Mouse (Mus musculus) intestine, embryonic 14.5 days (tissue): ENCODE measurements around the gene Lrp2bp. TPM values are rescaled to one million over a fixed set of nuclear protein-coding genes. Genes with fewer than 3 reads are reported as not detected.

Source experiments
- ATAC-seq: fragments of 200-750 bp; cut with Nextera tagmentation; replicated peaks from 2 replicates; pipeline ENCODE4 v1.8.0; 2017; ENCODE audit warnings: low read depth, moderate number of reproducible peaks, moderate TSS enrichment, moderate library complexity; ENCODE audit not compliant: low FRiP score, low TSS enrichment
- DNase-seq: peaks from one replicate; pipeline ENCODE4 v3.0.0-alpha.2; 2018; ENCODE audit warnings: low spot score
- H3K27ac ChIP-seq: fragments of 300-500 bp; sonication (generic); 2 replicates; pipeline ENCODE4 v1.5.1; 2014; ENCODE audit warnings: low read depth, mild to moderate bottlenecking, control low read depth
- H3K27me3 ChIP-seq: fragments of 300-500 bp; sonication (generic); replicated peaks from 2 replicates; pipeline ENCODE4 v1.6.1; 2014; ENCODE audit warnings: low read length, control low read depth; ENCODE audit not compliant: control insufficient read depth, insufficient read depth
- H3K36me3 ChIP-seq: fragments of 300-500 bp; sonication (generic); 2 replicates; pipeline ENCODE4 v1.6.1; 2014; ENCODE audit warnings: low read length, control low read depth; ENCODE audit not compliant: control insufficient read depth, insufficient read depth
- H3K4me1 ChIP-seq: fragments of 300-500 bp; sonication (generic); replicated peaks from 2 replicates; pipeline ENCODE4 v1.6.1; 2014; ENCODE audit warnings: low read length, control low read depth, mixed read lengths; ENCODE audit not compliant: control insufficient read depth, insufficient read depth
- H3K4me2 ChIP-seq: fragments of 300-500 bp; sonication (generic); 2 replicates; pipeline ENCODE4 v1.6.1; 2014; ENCODE audit warnings: low read length
- H3K4me3 ChIP-seq: fragments of 300-500 bp; sonication (generic); 2 replicates; pipeline ENCODE4 v1.5.1; 2014; ENCODE audit warnings: low read depth, low read length, control low read depth, mixed read lengths
- H3K9ac ChIP-seq: fragments of 300-500 bp; sonication (generic); 2 replicates; pipeline ENCODE4 v1.6.1; 2014; ENCODE audit warnings: mild to moderate bottlenecking, low read length
- H3K9me3 ChIP-seq: fragments of 300-500 bp; sonication (generic); 2 replicates; pipeline ENCODE4 v1.6.1; 2016; ENCODE audit warnings: low read length, control low read depth; ENCODE audit not compliant: control insufficient read depth
- WGBS: fragments of 180-500 bp; shearing (Covaris S2); extraction: QIAGEN DNeasy Blood & Tissue Kit; methylation state at CpG from one replicate; pipeline ENCODE4 v1.1.7; 2014; 5-methylcytosine and 5-hydroxymethylcytosine counted together
- polyA plus RNA-seq: library from polyadenylated mRNA; unstranded; fragments of >200 nt; fragmentation: Nextera tagmentation; extraction: Ambion mirVana; gene quantifications from 2 replicates; pipeline ENCODE4 v1.2.1, GENCODE M21; 2014

Gene Lrp2bp
- polyA plus RNA-seq, 1 experiment from 2014 or later = 0.18 TPM

DNA sequence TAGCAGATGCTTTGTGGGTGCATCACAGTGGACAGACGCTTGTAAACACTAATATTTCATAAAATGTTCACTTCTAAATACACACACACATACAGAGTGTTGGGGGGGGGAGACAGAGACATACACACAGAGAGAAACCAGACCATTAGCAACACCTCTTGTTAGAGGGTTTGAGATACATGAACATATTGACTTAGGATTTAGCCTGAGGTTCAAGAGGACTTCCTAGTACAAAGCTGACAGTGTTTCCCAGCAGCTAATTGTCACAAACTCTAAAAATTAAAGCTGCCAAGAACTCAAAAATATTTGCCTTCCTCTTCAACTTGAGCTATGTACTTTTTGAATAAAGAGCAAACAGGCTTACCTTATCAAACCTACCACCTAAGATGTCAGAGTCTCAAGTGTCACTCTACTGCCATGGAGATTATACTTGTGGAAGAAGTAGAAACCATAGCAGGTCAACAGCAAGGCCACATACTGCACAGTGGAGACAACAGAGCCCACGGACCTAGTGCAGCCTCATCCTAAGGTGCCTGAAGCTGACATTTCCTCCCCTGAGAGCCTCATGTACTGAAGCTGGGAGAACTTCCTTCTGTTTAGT, 74.5 kb downstream of the Lrp2bp start:
- 50% methylated on average over 2 of the region's 2 CpGs for WGBS
- no peak overlapping the region for H3K27ac ChIP-seq
- no peaks in the 10 kb centered on the region for H3K36me3 ChIP-seq
- H3K27me3 ChIP-seq = no peaks in the 10 kb centered on the region
- no peak overlapping the region for H3K9ac ChIP-seq
- no peak for DNase-seq
- peaks cover 6% of the 10 kb centered on the region; the same call in 1 of the 2 replicates for H3K4me1 ChIP-seq
- no peaks in the 10 kb centered on the region for H3K9me3 ChIP-seq
- no peak overlapping the region for H3K4me2 ChIP-seq
- ATAC-seq = no peak
- H3K4me3 ChIP-seq = no peak overlapping the region

DNA sequence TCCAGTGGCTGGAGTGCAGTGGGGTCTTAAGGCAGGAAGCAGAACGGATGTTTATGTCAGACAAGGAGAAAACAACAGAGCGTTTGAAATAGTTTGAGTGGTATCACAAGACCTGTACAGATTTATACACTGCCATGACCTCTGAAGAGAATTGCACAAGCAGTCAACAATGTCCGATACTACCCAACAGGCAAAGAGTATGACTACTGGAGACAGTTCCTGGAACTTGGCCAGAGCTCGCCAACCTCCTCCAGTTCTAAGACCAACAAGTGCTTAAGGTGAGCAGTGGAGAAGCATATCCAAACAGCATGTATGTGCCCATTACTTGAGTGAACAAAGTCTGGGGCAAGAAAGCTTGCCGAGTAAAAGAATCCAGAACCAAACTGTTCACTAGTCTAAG, 76.1 kb downstream of the Lrp2bp start:
- Histone ChIP-seq H3K36me3 (no peaks in the 10 kb centered on the region), H3K4me1 (peaks cover 6% of the 10 kb centered on the region; the same call in 1 of the 2 replicates), H3K27me3 (no peaks in the 10 kb centered on the region), H3K27ac (no peak overlapping the region), H3K9ac (no peak overlapping the region), H3K9me3 (no peaks in the 10 kb centered on the region), H3K4me3 (no peak overlapping the region), H3K4me2 (no peak overlapping the region)
- DNase-seq (no peak), ATAC-seq (no peak)
- WGBS = 88% methylated on average over 5 of the region's 5 CpGs

DNA sequence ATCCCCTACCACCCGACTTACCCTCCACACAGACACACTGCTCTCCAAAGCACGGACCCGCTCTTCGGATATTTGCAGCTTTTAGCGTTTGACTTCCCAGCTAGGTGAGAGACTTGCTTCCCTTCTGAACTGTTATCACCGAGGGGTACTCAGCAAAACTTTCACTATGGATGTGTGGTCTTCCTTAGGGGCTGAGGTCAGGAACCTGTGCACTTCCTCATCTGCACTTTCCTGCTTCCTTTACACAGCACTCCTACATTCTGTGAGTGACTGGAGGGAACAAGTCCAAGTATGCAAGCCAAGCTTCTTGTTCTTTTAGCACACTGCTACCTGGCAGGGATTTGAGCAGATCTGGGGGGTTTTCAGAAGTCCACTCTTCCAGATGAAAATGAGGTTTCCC, 79.8 kb downstream of the Lrp2bp start:
- no peak overlapping the region for H3K4me2 ChIP-seq
- no peaks in the 10 kb centered on the region for H3K36me3 ChIP-seq
- ATAC-seq (no peak), DNase-seq (no peak)
- H3K4me3 ChIP-seq = no peak overlapping the region
- H3K27me3 ChIP-seq = no peaks in the 10 kb centered on the region
- H3K9me3 ChIP-seq = no peaks in the 10 kb centered on the region
- WGBS = 78% methylated on average over 6 of the region's 6 CpGs
- peaks cover 6% of the 10 kb centered on the region; the same call in 1 of the 2 replicates for H3K4me1 ChIP-seq
- no peak overlapping the region for H3K27ac ChIP-seq
- H3K9ac ChIP-seq = no peak overlapping the region

Other genes with a start within 250 kb of the Lrp2bp start
- 90.3 and 103 TPM in 2 replicates for gene Pdlim3, start 113.8 kb upstream of the Lrp2bp start, polyA plus RNA-seq
- gene Ccdc110, start 64.7 kb upstream of the Lrp2bp start, polyA plus RNA-seq = not detected in 2 replicates
- gene 1700029J07Rik, start 24.1 kb upstream of the Lrp2bp start, polyA plus RNA-seq = 2.3 and 3.8 TPM in 2 replicates
- gene Ufsp2, start 23.8 kb upstream of the Lrp2bp start, polyA plus RNA-seq = 77.6 and 78.3 TPM in 2 replicates
- gene Ankrd37, start 6.4 kb downstream of the Lrp2bp start, polyA plus RNA-seq = 21.7 and 22.7 TPM in 2 replicates
- gene Cfap97, start 152.5 kb downstream of the Lrp2bp start, polyA plus RNA-seq = 19.8 and 21.0 TPM in 2 replicates
- 11.1 and 11.2 TPM in 2 replicates for gene Snx25, start 152.9 kb downstream of the Lrp2bp start, polyA plus RNA-seq
- 516 and 522 TPM in 2 replicates for gene Slc25a4, start 212.0 kb downstream of the Lrp2bp start, polyA plus RNA-seq